Mouse (Mus musculus) lung, embryonic 16.5 days (tissue): ENCODE results near the gene Irf2. TPM values are rescaled to one million over a fixed set of nuclear protein-coding genes. Genes with fewer than 3 reads are reported as not detected.

ENCODE experiments used
- ATAC-seq: fragments of 200-750 bp; cut with Nextera tagmentation; 2 replicates; pipeline ENCODE4 v1.8.0; 2017; ENCODE audit warnings: low read depth, mild to moderate bottlenecking, moderate library complexity
- H3K27ac ChIP-seq: fragments of 300-500 bp; sonication (generic); 2 replicates; pipeline ENCODE4 v1.5.1; 2014; ENCODE audit warnings: mild to moderate bottlenecking, control low read depth, low read length
- H3K27me3 ChIP-seq: fragments of 300-500 bp; sonication (generic); 2 replicates; pipeline ENCODE4 v1.6.1; 2014; ENCODE audit warnings: low read depth, low read length, mixed read lengths; ENCODE audit not compliant: control insufficient read depth, insufficient read depth
- H3K36me3 ChIP-seq: fragments of 300-500 bp; sonication (generic); 2 replicates; pipeline ENCODE4 v1.6.1; 2014; ENCODE audit warnings: low read length; ENCODE audit not compliant: control insufficient read depth, insufficient read depth
- H3K4me1 ChIP-seq: fragments of 300-500 bp; sonication (generic); replicated peaks from 2 replicates; pipeline ENCODE4 v1.6.1; 2014; ENCODE audit warnings: low read length, mixed read lengths; ENCODE audit not compliant: control insufficient read depth, insufficient read depth
- H3K4me2 ChIP-seq: fragments of 300-500 bp; sonication (generic); 2 replicates; pipeline ENCODE4 v1.6.1; 2014; ENCODE audit warnings: low read depth, low read length, control low read depth
- H3K4me3 ChIP-seq: fragments of 300-500 bp; sonication (generic); 2 replicates; pipeline ENCODE4 v1.5.1; 2014; ENCODE audit warnings: mild to moderate bottlenecking, low read length, control low read depth
- H3K9ac ChIP-seq: fragments of 300-500 bp; sonication (generic); 2 replicates; pipeline ENCODE4 v1.6.1; 2014; ENCODE audit warnings: low read length, control low read depth
- H3K9me3 ChIP-seq: fragments of 300-500 bp; sonication (generic); 2 replicates; pipeline ENCODE4 v1.6.1; 2016; ENCODE audit warnings: low read length; ENCODE audit not compliant: control insufficient read depth
- WGBS: fragments of 180-500 bp; shearing (Covaris S2); extraction: QIAGEN DNeasy Blood & Tissue Kit; methylation state at CpG from one replicate; pipeline ENCODE4 v1.1.7; 2014; 5-methylcytosine and 5-hydroxymethylcytosine counted together
- polyA plus RNA-seq: library from polyadenylated mRNA; unstranded; fragments of >200 nt; fragmentation: Nextera tagmentation; extraction: Ambion mirVana; gene quantifications from 2 replicates; pipeline ENCODE4 v1.2.1, GENCODE M21; 2015

The Irf2 gene
- polyA plus RNA-seq, 1 experiment from 2014 or later: 38.3 TPM

GRCm38 (mm10) chr8:46781067-46781657 lies 41.6 kb downstream of the Irf2 start:
- Histone ChIP-seq H3K9ac (no peak overlapping the region), H3K9me3 (no peaks in the 10 kb centered on the region), H3K36me3 (peaks cover 7% of the 10 kb centered on the region), H3K27me3 (no peaks in the 10 kb centered on the region), H3K4me3 (no peak overlapping the region), H3K4me2 (no peak overlapping the region), H3K27ac (no peak overlapping the region), H3K4me1 (peaks cover 4% of the 10 kb centered on the region; the same call in 1 of the 2 replicates)
- 80% methylated on average over 6 of the region's 6 CpGs for WGBS
- ATAC-seq: no peak

DNA sequence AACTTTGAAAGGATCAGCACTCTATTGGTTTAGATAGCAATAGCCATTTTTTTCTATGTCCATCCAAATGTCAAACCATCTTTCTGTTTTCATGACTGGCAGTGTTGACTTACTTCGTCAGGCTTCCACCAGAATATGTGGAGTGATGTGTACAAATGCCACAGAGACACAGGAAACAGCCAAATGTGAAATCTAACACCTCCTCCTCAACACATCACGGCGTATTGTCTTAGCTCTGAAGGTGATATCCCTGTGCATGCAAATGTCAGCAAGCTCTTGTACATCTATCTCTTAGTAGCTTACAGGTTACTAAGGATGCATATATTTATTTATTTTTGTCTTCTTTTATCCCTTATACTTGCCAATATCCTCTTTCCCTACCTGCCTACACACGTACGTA lies 42.7 kb downstream of the Irf2 start:
- Histone ChIP-seq H3K27ac (no peak overlapping the region), H3K4me3 (no peak overlapping the region), H3K9me3 (no peaks in the 10 kb centered on the region), H3K4me2 (no peak overlapping the region), H3K27me3 (no peaks in the 10 kb centered on the region), H3K36me3 (peaks cover 7% of the 10 kb centered on the region), H3K4me1 (peaks cover 4% of the 10 kb centered on the region; the same call in 1 of the 2 replicates), H3K9ac (no peak overlapping the region)
- 90% methylated on average over 5 of the region's 5 CpGs for WGBS
- ATAC-seq: no peak

DNA sequence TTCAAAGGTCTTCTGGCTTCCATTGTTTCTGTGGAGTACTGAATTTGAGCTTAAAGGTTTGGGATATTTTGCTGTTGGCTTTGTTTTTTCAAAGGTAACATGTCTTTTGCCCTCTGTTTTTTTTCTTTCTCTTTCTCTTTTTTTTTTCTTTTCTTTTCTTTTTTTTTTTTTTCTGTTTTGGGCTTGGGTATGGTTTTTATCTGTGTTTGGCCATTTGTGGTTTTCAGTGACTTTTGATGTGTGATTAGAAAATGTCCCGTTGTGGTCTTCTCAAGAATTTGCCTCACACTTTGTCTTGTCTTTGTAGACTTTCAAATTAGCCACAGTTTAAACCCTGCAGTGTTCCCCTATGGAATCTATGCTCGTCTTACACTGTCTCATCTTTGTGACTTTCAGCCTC lies 45.5 kb downstream of the Irf2 start:
- no peak overlapping the region for H3K4me3 ChIP-seq
- no peak overlapping the region for H3K4me2 ChIP-seq
- H3K36me3 ChIP-seq: peaks cover 3% of the 10 kb centered on the region
- H3K27ac ChIP-seq: no peak overlapping the region
- WGBS: 44% methylated on average over 2 of the region's 2 CpGs
- peaks cover 3% of the 10 kb centered on the region; the same call in 1 of the 2 replicates for H3K9me3 ChIP-seq
- H3K4me1 ChIP-seq: no peaks in the 10 kb centered on the region
- ATAC-seq: no peak
- no peak overlapping the region for H3K9ac ChIP-seq
- no peaks in the 10 kb centered on the region for H3K27me3 ChIP-seq

- ATAC-seq: no peak
- WGBS: 91% methylated on average over 6 of the region's 6 CpGs
- Histone ChIP-seq H3K4me3 (no peak overlapping the region), H3K27ac (no peak overlapping the region), H3K4me2 (no peak overlapping the region), H3K4me1 (peaks cover 7% of the 10 kb centered on the region), H3K36me3 (no peaks in the 10 kb centered on the region), H3K9ac (no peak overlapping the region), H3K9me3 (peaks cover 3% of the 10 kb centered on the region; the same call in 1 of the 2 replicates), H3K27me3 (no peaks in the 10 kb centered on the region)
These were observed 46.4 kb downstream of the Irf2 start for GRCm38 (mm10) chr8:46785926-46786325.

- H3K9ac ChIP-seq: no peak overlapping the region
- WGBS: 78% methylated on average over 5 of the region's 5 CpGs
- no peak overlapping the region for H3K4me2 ChIP-seq
- peaks cover 15% of the 10 kb centered on the region for H3K4me1 ChIP-seq
- H3K9me3 ChIP-seq: peaks cover 3% of the 10 kb centered on the region; the same call in 1 of the 2 replicates
- H3K27me3 ChIP-seq: no peaks in the 10 kb centered on the region
- no peak overlapping the region for H3K4me3 ChIP-seq
- ATAC-seq: no peak
- no peak overlapping the region for H3K27ac ChIP-seq
- H3K36me3 ChIP-seq: peaks cover under 1% of the 10 kb centered on the region; the same call in 1 of the 2 replicates
These were observed 49.8 kb downstream of the Irf2 start for GRCm38 (mm10) chr8:46789091-46789881.

DNA sequence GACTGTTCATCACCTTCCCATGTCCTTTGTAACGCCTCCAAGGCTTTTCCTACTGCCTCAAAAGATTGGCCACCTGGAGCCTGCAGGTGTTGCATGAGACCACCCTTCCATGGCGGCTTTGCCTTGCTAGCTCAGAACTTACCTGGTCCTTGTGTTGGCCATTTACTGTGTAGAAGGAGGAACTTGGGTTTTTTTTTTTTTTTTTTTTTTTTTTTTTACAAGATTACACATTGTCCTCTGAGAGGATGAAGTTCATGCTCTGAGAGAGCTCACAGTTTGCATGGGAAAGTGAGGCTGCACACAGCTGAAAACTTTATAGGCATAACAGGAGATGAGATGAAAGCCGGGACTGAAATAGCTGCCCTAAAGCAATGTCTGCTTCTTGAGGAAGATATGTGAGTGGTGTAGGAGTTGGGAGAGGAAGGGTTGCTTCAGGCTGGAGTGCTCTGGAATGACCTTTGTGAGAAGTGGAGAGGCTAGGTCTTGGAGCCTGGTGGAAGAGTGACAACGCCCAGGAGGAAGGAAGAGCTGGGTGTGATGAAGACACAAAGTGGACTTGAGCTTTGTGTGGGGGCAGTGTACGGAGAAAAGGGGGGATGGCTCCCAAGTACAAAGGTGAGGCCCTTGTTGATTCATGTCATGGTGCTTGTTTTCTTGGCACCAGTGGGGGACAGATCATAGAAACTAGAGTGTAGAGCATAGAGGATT lies 52.3 kb downstream of the Irf2 start:
- Histone ChIP-seq H3K4me1 (peaks cover 15% of the 10 kb centered on the region), H3K27ac (no peak overlapping the region), H3K27me3 (no peaks in the 10 kb centered on the region), H3K36me3 (peaks cover 12% of the 10 kb centered on the region), H3K9me3 (peaks cover 3% of the 10 kb centered on the region; the same call in 1 of the 2 replicates), H3K4me3 (no peak overlapping the region), H3K9ac (no peak overlapping the region), H3K4me2 (no peak overlapping the region)
- ATAC-seq: no peak
- 73% methylated on average over 5 of the region's 5 CpGs for WGBS

- Histone ChIP-seq H3K4me3 (no peak overlapping the region), H3K4me1 (peaks cover 15% of the 10 kb centered on the region), H3K9me3 (peaks cover 3% of the 10 kb centered on the region; the same call in 1 of the 2 replicates), H3K4me2 (no peak overlapping the region), H3K27me3 (no peaks in the 10 kb centered on the region), H3K27ac (no peak overlapping the region), H3K36me3 (peaks cover 18% of the 10 kb centered on the region), H3K9ac (no peak overlapping the region)
- WGBS: 71% methylated on average over 2 of the region's 2 CpGs
- ATAC-seq: no peak; the same call in 1 of the 2 replicates
These were observed 53.1 kb downstream of the Irf2 start for GRCm38 (mm10) chr8:46792653-46793052.

- no peak overlapping the region for H3K4me3 ChIP-seq
- no peak overlapping the region for H3K27ac ChIP-seq
- peaks cover 3% of the 10 kb centered on the region; the same call in 1 of the 2 replicates for H3K9me3 ChIP-seq
- no peak overlapping the region for H3K9ac ChIP-seq
- H3K4me2 ChIP-seq: no peak overlapping the region
- WGBS: 94% methylated on average over 14 of the region's 14 CpGs
- H3K36me3 ChIP-seq: peaks cover 23% of the 10 kb centered on the region
- ATAC-seq: no peak
- peaks cover 15% of the 10 kb centered on the region for H3K4me1 ChIP-seq
- H3K27me3 ChIP-seq: no peaks in the 10 kb centered on the region
These were observed 53.7 kb downstream of the Irf2 start for GRCm38 (mm10) chr8:46793248-46793647.

DNA sequence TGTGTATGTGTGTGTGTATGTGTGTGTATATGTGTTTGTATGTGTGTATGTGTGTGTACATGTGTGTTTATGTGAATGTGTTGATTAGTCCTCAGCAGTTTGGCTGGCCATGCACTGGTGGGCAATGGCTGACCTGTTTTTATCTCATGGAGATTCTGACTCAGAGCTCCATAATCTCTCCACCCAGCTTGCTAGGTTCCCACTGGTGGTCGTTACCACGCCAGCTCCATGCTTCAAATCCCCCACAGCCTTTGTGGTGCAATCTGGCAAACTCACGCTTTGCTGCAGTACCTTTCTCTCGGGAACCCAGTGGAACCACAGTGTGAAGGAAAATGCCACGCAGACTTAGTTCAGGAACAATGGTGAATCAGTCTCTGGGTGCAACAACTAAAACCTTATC lies 54.8 kb downstream of the Irf2 start:
- WGBS: 90% methylated on average over 5 of the region's 5 CpGs
- no peak overlapping the region for H3K4me3 ChIP-seq
- no peaks in the 10 kb centered on the region for H3K9me3 ChIP-seq
- ATAC-seq: no peak
- H3K27ac ChIP-seq: no peak overlapping the region
- H3K27me3 ChIP-seq: no peaks in the 10 kb centered on the region
- no peak overlapping the region for H3K4me2 ChIP-seq
- peaks cover 26% of the 10 kb centered on the region for H3K36me3 ChIP-seq
- H3K9ac ChIP-seq: no peak overlapping the region
- H3K4me1 ChIP-seq: peaks cover 15% of the 10 kb centered on the region
